Mouse (Mus musculus) layer of hippocampus, postnatal 10 days (tissue): ENCODE data around the gene Naa30. TPM values are rescaled to one million over a fixed set of nuclear protein-coding genes. Genes with fewer than 3 reads are reported as not detected.

Source experiments
- DNase-seq, 2 experiments: peaks; one replicate each; pipeline ENCODE4 v3.0.0; 2021; ENCODE audit warnings: low spot score in 2 of 2
- total RNA-seq, 2 experiments: library from RNA; stranded (reverse); gene quantifications; 2 replicates each; pipeline ENCODE4 v1.2.3; 2021

The Naa30 gene
- total RNA-seq, 2 experiments from 2014 or later, result 36.5 to 36.9 TPM

DNA sequence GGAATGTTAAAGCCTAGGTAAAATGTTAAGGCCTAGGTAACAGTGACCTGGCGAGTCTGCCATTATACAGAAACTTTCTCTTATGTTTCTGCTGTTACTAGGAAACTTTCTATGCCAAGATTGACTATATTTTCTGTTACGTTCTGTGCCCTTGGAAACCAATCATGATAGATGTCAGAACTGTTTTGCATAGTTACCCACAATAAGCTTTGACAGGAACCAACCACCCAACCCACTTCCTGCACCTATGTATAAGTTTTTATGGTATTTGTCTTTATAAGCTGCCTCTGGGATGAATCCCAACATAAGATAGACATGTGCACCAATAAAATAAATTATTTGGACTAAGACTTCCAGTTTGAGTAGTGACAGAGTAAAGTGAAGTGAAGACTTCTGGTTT is 49.7 kb downstream of the Naa30 start:
- DNase-seq, result no peak

DNA sequence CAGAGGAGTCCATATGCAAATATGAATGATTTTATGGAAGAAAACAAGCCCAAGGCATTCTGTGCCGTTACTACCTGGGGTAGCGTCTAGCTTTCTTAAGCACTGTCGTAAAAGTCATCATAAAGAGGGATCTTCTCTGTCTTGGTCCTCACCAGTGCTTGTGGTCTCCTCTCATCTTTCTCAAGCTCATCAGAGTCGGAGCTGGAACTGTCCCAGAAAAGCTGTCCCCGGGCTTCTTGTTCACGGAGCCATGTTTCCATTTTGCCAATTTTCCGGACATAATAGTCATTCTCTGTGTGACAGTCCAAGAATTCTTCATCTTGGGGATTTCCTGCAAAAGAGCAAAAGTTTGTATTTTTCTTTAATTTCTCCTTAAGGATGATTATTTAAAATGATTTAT is 54.4 kb downstream of the Naa30 start:
- DNase-seq, result no peak

DNA sequence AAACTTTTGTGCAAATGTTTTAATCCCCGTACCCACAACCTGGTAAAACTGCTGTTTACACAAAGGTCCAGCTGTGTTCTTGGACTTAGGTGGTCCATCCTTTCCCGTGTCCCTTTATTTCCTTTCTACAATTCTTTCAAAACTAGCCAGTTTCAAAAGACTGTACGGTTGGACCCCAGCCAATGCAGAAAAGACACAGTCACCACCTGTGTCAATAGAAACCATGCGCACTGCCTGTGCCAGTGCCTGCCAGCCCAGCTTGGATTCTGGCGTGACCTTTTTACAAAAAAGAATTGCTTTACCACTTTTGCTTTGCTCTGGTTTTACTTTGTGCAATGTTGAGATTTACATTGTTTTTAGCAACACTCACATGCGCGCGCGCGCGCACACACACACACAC is 55.0 kb downstream of the Naa30 start:
- DNase-seq, result peak; percentile 12 to 20

DNA sequence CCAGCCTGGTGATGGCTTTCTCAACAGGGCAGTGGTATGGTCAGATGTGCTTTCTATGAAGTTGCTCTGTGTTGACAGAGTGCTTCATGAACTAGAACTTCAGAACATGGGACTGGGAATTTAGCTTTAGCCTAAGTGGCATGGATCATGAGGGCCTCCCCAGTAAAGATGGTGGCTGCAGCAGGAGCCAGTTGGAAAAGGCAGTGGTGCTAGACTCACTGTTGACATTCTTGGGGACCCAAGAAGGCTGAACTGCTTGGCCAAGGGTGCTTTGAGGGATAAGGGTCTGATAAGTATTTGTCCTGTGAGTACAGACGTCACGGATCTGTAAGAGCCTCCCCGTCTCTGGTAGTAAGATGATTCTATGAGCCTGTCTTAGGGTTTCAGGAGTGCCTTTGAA is 59.8 kb downstream of the Naa30 start:
- DNase-seq, result no peak

DNA sequence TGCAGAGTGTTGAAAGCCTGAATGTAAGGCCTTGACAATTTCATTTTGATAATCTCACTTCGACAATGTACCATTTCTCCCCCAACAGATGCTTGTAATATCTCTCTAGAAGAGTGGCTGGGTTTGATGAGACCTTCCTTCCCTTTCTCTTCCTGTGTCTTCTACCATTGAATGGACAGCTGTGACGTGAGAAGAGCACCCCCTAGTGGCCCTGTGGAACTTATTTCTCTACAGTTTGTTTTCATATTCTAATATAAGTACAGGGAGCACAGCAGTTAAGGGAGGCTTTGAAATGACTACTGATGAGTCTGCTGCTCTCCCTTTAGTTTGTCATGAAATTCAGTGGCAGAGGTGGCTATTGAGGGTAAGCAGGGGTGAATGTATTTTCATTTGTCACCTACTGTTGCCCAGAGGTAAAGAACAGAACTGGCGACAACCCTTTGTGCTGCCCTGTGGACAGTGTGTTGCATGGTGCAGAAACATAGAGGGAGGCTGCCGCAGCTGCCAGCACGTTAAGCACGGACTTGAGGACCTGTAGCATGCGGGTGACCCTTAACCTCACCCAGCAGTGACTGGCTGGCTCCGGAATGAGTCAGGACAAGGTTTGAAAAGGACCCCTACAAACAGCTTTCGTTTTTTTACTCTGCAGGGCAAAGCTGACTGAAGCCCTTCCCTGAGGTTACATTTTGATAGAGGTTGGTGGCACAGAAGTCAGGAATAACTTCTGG is 62.9 kb downstream of the Naa30 start:
- peak; percentile 14 to 41 for DNase-seq

DNA sequence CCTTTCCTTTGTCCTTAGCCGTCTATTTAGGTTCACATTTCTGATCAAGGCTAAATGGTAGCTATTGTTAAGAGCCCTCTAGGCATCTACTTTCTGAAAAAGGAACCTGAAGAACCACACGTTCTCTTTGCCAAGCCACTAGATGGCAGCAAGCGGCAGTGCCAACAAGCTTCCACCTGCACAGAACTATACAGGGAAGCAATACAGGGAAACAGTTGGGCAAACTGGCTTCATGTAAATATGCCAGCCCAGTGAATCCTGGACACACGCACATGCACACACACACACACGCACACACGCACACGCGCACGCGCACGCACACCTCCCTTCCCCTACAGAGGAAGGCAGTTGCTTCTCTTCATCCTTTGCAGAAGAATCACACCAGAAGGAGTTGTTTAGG is 66.2 kb downstream of the Naa30 start:
- peak; percentile 59 to 78 for DNase-seq

Other genes starting within 250 kb of the Naa30 start
- 10 to 100 TPM; 20.5 to 21.5 TPM for gene Ap5m1, start 106.1 kb upstream of the Naa30 start, total RNA-seq
- 10 to 100 TPM; 65.0 to 67.4 TPM for gene Exoc5, start 105.6 kb upstream of the Naa30 start, total RNA-seq
- not detected for gene ccdc198, start 73.2 kb downstream of the Naa30 start, total RNA-seq